Mouse (Mus musculus): Measurements from ENCODE around the gene Kcnk13. TPM values are rescaled to one million over a fixed set of nuclear protein-coding genes. Genes with fewer than 3 reads are reported as not detected.
A peak's percentile ranks its signal among the peaks of the same experiment; 100 is the strongest.

Kcnk13 gene
- 1 to 10 TPM; 6.8 to 6.9 TPM for total RNA-seq (2021)

DNA sequence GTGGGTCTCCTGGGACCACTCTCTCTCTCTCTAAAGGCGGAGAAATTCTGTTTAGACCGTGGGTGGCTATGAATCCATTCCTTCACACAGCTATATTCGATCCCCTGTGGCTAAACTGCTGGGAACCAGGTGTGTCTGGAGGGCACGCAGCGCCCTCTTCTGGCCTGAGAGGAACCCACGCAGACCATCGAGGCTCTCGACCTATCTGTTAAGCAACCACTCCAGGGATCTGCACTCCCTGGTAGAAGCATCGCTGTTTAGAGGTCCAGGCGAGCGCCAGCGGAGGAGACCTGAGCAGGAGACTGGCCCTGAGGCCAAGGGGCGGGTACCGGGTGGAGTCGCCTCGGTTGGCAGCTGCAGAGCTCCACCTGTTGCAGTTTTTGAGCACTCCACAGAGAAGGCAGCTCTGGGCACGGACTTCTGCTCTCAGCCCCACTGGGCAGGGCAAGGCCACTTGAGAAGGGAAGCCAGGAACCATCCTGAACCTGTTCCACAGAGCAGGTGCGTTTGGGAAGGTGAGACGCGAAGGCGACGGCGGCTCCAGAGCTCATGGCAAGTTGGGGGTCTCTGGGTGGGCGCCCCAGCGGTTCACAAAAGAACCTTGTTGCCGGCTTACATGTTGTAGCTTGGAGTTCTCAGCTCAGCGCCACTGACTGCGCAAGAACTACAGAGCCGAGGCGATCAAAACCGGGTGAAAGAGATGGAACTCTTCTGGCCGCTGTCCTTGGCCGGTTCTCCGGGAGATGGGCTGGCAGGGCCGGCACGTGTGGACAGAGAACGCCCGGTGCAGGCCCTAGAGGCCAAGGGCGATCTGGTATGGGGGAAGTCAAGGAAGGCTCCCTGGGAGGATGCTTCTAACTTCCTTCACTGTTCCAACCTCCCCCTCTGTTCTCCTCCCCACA is at the start of gene Kcnk13:
Gene Kcnk13, plus strand, starts transcription at position 199 of the 902 bp plus-strand sequence.
- peak; percentile 46 to 69 for DNase-seq (ENCODE audit: extremely low spot score in 1 of 2, low spot score in 1 of 2)

DNA sequence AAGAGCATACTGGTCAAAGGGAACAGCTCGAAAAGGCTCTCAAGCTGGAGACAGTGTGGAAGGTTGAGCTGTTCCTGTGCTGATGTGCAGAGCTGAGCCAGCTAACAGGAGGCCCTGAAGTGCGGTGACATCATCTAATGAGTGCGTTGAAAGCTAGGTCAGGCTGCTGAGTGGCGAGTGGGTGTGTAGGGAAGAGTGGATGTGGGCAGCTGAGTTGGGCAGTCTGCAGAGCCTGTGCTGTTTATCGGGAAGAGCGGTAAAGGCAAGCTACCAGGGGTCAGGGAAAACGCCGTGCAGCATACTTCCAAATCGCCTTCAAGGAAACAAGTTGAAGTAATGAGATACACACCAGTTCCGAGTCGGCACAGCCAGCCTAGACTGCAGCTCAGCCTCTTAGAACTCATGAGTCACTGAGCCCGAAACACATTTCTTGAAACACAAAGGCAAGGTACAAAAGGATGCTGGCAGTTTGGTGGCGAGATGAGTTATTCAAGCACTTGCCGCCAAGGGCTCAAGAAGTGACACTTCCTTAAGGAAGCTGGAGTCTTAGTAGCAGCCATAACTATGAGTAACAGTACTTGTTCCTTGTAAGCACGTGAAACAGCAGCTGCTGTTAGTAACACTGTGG is 46.4 kb upstream of the Kcnk13 start:
- no peak for DNase-seq (ENCODE audit: extremely low spot score in 1 of 2, low spot score in 1 of 2)

DNA sequence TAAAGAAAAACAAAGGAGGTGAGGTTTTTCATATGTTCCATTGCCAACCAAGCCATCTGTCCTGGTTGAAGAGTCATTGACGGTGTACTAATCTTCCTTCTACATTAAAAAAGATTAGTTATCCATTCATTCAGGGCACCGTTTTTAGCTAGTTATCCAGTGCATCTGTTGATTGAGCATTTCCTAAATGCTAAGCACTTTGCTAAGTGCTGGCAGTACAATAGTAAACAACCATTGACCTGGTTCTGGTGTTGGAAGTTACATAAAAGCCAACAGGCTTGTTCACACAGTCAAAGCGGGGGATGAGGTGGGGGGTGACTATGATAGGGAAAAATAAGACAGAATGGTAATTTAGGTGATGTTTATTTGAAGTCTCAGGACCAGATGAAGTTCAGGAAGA is 44.7 kb upstream of the Kcnk13 start:
- no peak for DNase-seq (ENCODE audit: extremely low spot score in 1 of 2, low spot score in 1 of 2)

DNA sequence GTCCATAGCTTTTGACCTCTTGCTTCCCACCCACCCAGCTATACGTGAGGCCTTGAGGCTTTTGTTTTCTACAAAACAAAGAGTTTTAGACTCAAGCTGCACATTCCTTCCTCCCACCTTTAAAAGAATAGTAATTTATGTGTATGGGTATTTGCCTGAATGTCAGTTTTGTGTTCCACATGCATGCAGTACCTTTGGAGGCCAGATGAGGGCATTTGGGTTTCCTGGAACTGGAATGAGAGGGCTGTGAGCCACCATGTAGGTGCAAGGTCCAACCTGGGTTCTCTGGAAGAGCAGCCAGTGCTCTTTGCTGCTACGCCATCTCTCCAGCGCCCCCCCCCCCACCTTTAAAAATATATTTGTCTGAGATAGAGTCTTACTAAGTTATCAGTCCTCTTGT is 43.3 kb upstream of the Kcnk13 start:
- DNase-seq (ENCODE audit: extremely low spot score in 1 of 2, low spot score in 1 of 2): no peak

DNA sequence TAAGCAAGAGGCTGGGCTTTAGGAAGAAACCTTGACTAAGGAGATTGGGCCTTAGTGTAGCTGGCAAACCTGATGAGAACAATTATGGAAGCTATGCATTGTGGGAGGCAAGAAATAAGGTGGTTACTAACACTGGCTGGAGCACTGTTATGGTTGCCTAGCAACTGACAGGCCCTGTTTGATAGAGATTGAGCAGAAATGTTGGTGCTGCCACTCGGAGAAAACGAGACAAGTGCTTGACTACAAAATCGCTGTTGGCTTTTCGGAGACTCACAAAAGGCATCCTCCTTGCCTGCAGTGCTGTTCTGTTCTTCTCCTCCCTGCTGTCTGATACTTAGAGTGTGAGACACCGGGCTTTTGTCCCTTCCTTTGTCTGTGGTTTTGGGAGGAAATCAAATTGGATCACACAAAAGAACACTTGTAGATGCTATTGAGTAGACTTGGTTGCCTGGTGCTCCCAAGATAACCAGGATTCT is 41.1 kb upstream of the Kcnk13 start:
- no peak for DNase-seq (ENCODE audit: extremely low spot score in 1 of 2, low spot score in 1 of 2)

DNA sequence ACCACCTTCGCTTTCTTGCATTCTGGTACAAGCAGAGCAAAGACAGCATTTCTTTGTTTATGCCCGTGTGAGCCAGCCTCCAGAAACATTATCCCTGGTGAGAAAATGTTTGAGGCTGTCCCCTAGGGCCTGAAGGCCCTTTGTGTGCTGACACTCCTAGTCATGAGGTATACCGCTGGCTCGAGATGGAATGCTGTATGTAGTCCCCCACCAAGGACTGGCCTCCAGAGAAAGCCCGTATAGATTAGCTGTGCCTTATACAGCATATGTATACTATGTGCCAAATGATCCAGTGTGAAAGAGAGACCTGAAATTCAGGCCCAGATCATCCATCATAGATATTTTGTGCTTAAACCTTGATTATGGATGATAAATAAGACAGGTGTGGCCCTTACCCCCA is 40.6 kb upstream of the Kcnk13 start:
- no peak for DNase-seq (ENCODE audit: extremely low spot score in 1 of 2, low spot score in 1 of 2)

DNA sequence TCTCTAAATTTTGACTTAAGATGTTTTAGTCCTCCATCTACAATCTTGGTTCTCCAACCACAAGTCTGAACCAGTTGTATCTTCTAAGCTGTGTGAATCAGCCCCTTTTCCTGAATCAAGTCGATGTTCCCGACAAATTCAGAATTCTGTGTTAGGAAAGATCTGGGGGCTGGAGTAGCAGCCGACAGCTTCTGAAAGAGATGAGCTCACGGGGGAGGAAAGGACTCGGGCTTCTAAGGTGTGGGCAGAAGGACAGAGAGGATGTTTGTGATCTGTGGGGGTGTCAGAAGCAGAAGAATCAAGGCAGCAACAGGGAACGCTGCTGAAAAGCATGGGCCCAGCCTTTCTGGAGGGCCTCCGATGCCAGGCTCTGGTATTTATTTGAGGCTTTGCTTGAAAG is 36.0 kb upstream of the Kcnk13 start:
- DNase-seq (ENCODE audit: extremely low spot score in 1 of 2, low spot score in 1 of 2): no peak

DNA sequence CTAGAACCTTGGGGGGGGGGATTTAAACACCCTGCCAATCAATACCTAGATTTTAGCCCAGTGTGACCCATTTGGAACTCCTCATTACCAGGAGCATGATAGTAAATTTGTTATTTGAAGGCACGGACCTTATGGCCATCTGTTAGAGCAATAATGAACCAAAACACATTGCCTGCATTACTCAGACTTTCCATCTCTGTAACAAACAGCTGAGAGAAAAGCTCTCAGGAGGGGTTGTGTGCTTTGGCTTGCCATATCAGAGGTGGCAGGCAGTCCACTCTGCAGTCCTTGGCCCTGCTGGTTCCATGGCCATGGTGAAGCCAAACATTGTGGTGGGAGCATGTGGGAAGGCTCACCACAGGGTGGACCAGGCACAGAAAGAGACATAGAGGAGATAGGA is 35.1 kb upstream of the Kcnk13 start:
- no peak for DNase-seq (ENCODE audit: extremely low spot score in 1 of 2, low spot score in 1 of 2)

DNA sequence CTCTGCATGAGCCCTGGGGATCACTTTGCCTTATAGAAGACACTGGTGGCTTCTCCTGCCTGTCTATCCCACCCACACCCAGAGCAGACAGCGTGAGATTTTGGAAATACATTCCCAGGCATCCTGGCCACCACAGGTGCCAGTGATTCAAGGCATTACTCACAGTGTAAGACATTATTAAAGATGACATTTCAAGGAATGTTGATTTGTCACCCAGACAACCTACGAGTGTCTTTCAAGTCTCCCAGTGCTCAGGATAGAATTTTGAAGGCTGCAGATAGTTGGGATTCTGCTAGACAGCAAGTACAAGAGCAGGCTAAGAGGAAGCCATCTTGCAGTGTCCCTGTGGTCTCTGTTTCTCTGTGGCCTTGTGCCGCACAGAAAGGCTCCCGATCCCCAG is 32.1 kb upstream of the Kcnk13 start:
- no peak for DNase-seq (ENCODE audit: extremely low spot score in 1 of 2, low spot score in 1 of 2)

DNA sequence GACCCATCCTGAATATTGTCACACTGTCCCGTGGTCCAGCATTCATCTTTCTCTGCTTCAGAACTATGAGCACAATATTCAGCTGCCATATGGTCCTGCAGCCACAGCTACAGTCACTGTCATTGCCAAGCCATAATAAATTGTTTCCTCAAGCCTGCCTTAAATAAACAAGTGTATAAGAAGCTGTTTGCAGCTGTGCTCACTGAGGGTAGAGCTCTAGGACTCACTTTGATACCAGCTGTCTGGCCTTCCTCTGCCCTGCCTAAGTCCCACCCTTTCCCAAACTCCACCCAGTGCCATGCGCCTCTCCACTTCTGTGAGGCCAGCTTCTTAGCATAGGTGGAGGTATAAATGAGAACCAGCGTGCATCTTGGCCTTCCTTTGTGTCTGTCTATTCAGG is 30.7 kb upstream of the Kcnk13 start:
- DNase-seq (ENCODE audit: extremely low spot score in 1 of 2, low spot score in 1 of 2): no peak

DNA sequence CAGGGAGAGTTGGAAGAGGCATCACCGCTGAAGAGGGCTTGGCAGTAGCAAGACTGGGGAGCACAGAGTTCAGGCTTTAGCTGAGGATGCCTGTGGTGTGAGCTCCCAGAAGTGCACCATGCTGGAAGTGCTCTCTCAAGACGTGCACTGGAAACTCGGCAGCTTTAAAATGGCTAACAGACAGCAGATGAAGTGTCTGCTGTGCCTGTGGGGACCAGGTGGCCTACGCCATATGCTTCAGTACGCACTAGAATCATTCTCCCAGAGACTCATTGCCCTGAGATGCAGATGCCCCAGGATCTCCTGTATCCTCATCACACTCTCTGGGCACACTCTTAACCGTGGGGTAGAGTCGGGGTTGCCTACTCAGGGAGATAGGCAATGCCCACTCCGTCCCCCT is 28.9 kb upstream of the Kcnk13 start:
- no peak for DNase-seq (ENCODE audit: extremely low spot score in 1 of 2, low spot score in 1 of 2)

DNA sequence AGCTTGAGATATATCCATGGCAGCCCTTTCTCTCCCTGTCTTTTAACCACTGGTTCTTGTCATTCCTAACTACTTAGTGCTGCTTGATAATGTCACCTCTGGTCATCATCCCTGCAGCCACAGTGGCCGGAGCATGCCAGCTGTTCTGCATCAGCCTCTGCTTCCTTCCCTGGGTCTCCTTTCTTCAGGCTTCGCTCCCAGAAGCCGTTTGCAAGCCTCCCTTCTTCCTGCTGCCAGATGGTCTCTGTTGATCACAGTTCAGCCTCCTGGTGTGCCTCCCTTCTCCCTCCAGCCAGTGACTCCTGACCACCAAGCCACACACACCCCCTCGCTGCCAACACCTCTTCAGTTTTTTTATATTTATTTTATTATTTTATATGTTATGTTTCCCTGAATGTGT is 25.8 kb upstream of the Kcnk13 start:
- no peak for DNase-seq (ENCODE audit: extremely low spot score in 1 of 2, low spot score in 1 of 2)

DNA sequence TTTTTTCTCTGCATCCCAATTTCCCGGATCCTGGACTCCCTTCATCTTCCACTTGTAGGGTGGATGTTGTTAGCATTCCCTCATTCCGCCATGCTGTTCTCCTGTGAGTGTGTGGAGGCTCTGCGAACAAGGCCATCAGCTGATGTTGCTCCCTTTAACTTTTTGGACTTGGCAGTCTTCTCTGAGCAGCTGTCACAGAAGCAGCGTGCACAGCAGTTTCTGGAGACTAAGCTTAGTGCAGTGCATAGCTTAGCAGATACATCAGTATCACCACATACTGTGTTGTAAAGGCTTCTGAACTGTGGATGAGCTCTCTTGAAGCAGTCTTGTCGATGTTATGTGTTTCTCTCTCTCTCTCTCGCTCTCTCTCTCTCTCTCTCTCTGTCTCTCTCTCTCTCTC is 25.1 kb upstream of the Kcnk13 start:
- DNase-seq (ENCODE audit: extremely low spot score in 1 of 2, low spot score in 1 of 2): no peak

DNA sequence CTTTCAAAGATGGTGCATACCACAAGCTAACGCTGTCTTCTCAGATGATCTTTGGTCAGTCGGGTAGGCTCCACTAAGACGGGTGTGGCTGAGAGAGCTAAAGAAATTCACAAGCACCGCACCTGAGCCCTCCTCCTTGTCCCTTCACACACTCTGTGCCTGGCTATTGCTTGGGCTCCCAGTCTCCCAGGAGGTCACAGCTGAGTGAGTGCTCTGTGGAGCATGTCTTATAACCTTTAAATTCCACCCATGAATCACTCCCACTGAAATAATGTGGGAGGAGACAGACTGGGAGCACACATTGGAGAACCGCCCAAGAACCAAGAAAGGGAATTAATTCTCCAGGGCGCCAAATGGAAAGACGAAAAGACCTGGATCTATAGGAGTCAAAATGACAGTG is 23.6 kb upstream of the Kcnk13 start:
- no peak for DNase-seq (ENCODE audit: extremely low spot score in 1 of 2, low spot score in 1 of 2)

DNA sequence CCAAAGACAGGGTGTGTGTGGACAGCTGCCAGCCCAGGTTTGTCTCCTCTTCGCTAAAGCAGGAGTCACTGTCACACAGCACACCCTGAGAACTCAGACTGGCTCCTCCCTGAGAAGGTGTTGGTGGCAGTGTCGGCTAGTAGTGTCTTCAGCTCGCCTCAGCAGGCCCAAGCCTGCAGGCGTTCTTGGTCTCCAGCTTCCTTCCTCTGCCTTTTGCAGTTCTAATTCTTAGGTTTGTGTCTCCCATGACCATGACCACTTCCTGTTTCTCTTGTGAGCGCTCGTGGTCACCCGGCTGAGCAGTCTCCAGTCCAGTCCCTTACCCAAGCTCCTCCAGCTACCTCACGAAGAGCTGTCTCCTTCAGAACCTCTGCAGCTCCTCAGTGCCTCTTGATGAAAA is 21.9 kb upstream of the Kcnk13 start:
- DNase-seq (ENCODE audit: extremely low spot score in 1 of 2, low spot score in 1 of 2): no peak

DNA sequence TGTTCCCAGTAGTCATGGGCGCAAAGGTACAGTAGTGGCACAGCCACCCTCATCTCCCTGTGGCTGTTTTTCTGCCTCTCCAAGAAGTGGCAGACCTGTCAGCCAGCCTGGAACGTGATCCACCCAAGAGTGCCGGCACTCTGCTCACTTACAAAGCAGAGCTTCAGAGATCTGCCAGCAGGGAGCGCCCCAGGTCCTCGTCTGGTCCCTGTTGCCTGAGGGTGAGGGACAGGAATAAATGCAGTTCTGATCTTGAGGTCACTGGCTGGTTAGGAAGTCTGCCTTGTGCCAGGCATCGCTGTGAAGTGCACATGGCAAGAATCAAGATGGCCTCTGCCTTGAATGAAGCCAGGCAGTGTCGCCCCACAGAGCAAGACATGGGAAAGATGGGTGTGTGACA is 11.4 kb upstream of the Kcnk13 start:
- peak; percentile 51 to 79 for DNase-seq (ENCODE audit: extremely low spot score in 1 of 2, low spot score in 1 of 2)

DNA sequence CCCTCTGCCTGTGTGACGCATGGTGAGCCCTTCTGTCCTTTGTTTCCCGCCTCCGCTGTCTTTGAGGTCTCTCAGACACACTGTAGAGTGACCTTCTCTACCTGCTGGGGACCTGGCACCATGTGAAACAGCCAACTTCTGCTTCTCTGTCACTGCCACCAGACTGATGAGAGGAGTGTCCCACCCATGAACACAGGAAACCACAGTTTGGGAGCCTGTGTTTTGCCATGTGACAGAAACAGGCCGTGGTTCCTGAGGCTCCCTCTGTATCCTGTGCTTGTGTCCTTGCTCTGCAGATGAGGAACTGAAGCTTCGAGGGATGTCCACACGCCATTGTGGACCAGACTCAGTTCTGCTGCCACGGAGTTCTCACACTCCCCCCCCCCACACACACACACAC is 7.9 kb upstream of the Kcnk13 start:
- DNase-seq (ENCODE audit: extremely low spot score in 1 of 2, low spot score in 1 of 2): no peak

DNA sequence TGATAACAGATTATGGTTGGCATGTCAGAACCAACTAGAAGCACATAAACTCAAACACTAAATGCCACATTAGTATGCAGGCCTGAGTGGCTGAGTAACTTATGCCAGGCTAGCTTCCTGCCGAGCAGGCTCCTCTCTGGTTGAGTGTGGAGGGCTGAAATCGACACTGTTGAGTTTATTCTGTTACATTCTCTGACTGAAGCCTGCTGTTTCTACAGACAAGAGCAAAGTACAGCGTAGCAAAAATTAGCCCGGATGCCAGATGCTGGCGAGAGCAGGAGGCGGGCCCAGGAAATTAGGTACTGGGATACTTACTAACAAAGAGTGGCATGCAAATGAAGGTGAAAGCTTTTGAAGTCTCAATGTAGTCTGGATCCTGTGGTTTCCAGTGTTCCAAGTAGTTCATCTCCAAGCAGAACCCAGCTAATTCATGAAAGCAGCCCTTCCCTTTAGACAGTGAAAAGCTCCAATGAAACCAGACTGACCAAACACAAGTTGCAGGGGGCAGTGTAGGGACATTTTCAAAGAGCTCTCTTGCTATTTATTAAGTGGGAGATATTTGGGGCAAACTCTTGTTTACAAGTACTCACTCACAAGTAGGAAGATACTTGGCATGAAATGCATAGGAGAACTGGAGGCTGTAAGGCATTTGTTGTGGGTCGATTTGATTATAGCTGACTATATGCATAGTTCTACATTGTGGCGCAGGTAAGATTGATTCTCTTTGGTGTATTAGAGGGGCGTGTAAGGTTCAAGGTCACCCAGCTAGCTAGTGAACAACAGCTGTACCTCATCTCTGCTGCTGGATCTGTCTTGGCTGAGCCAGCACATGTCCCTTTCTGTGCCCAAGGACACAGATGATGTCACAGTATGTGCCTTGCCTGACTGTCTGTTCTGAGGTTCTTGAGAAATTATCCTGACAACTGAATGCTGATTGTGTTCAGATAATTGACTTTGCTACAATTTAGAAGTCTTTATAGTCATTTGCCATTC is 5.9 kb upstream of the Kcnk13 start:
- DNase-seq (ENCODE audit: extremely low spot score in 1 of 2, low spot score in 1 of 2): no peak

DNA sequence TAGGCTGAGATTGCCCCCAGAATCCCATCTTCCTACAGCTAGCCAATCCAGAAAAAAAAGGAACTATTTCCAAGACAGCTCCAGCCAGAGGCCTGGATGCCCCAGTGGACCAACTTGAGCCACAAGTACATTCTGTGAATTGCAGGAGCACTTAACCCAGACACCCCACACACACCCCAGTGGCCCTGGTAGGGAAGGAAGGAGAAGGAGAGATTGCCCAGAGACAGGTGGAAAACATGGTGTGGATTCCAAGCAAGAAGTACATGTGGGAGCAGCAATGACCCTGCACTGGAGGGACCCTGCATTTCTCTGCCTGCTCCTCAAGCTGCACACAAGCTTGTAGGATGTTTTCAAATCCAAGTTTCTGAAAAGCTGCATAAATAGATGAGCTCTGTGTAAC is 5.0 kb upstream of the Kcnk13 start:
- no peak for DNase-seq (ENCODE audit: extremely low spot score in 1 of 2, low spot score in 1 of 2)

DNA sequence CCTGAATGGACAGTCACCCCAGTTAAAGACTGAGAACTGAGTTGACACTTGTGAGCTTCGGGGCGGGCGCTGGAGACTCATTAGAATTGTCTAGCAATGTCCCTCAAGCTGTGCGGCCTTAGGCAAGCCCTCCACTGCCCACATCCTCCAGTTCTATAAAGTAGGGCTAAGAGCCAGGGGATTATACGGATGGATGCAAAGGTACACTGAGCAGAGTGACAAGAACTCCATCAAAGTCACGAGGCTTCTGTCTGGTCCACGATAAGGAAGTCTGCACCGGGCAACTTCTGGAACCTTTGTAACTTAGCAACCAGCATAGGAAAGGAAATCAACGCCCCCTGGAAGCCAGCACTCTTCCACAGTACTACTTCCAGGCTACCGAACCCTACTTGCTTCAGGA is 4.4 kb upstream of the Kcnk13 start:
- no peak for DNase-seq (ENCODE audit: extremely low spot score in 1 of 2, low spot score in 1 of 2)

DNA sequence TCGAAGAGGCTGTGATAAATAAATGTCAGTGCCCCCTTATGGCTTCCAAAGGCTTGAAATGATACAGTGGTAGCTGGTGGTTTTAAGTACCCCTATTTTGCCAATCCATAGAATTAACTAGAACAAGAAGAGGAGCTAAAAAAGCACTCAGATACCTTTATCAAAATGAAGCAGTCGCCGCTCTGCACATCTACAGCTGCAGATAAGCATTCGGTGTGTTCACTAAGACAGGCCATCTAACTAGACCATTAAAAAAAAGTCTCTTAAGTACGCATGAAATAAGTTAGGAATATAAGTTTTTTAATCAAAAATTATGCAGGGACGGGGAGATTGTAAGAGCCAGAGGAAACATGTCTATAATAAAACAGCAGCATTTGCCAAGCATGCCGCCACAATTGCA is 3.6 kb upstream of the Kcnk13 start:
- no peak for DNase-seq (ENCODE audit: extremely low spot score in 1 of 2, low spot score in 1 of 2)

Data from layer of hippocampus, postnatal 25 days (tissue).